Mouse (Mus musculus): ENCODE measurements around the gene Enox1.

Enox1 gene

GRCm38 (mm10) chr14:77621473-77622264 lies 465.1 kb downstream of the Enox1 start:
- DNase-seq (ENCODE audit: low spot score in 2 of 2), result no peak

- no peak for DNase-seq (ENCODE audit: low spot score in 2 of 2)
Observed at GRCm38 (mm10) chr14:77626557-77627507, 470.3 kb downstream of the Enox1 start.

- DNase-seq (ENCODE audit: low spot score in 2 of 2), result no peak
Observed at GRCm38 (mm10) chr14:77632466-77633171, 476.1 kb downstream of the Enox1 start.

- DNase-seq (ENCODE audit: low spot score in 2 of 2), result no peak
Observed at GRCm38 (mm10) chr14:77633172-77633542, 476.6 kb downstream of the Enox1 start.

GRCm38 (mm10) chr14:77636931-77637330 lies 480.4 kb downstream of the Enox1 start:
- DNase-seq (ENCODE audit: low spot score in 2 of 2), result no peak

- no peak for DNase-seq (ENCODE audit: low spot score in 2 of 2)
Observed at GRCm38 (mm10) chr14:77638148-77638547, 481.6 kb downstream of the Enox1 start.

- no peak for DNase-seq (ENCODE audit: low spot score in 2 of 2)
Observed at GRCm38 (mm10) chr14:77638616-77639015, 482.1 kb downstream of the Enox1 start.

GRCm38 (mm10) chr14:77639586-77639985 lies 483.0 kb downstream of the Enox1 start:
- no peak for DNase-seq (ENCODE audit: low spot score in 2 of 2)

GRCm38 (mm10) chr14:77642314-77642713 lies 485.8 kb downstream of the Enox1 start:
- DNase-seq (ENCODE audit: low spot score in 2 of 2), result no peak

- no peak for DNase-seq (ENCODE audit: low spot score in 2 of 2)
Observed at GRCm38 (mm10) chr14:77646196-77646595, 489.6 kb downstream of the Enox1 start.

GRCm38 (mm10) chr14:77647017-77647416 lies 490.5 kb downstream of the Enox1 start:
- DNase-seq (ENCODE audit: low spot score in 2 of 2), result no peak

GRCm38 (mm10) chr14:77648305-77648704 lies 491.7 kb downstream of the Enox1 start:
- no peak for DNase-seq (ENCODE audit: low spot score in 2 of 2)

- no peak for DNase-seq (ENCODE audit: low spot score in 2 of 2)
Observed at GRCm38 (mm10) chr14:77658739-77659138, 502.2 kb downstream of the Enox1 start.

- no peak for DNase-seq (ENCODE audit: low spot score in 2 of 2)
Observed at GRCm38 (mm10) chr14:77662273-77662672, 505.7 kb downstream of the Enox1 start.

- no peak for DNase-seq (ENCODE audit: low spot score in 2 of 2)
Observed at GRCm38 (mm10) chr14:77662994-77663393, 506.4 kb downstream of the Enox1 start.

GRCm38 (mm10) chr14:77668096-77668495 lies 511.5 kb downstream of the Enox1 start:
- no peak for DNase-seq (ENCODE audit: low spot score in 2 of 2)

GRCm38 (mm10) chr14:77669494-77669893 lies 512.9 kb downstream of the Enox1 start:
- DNase-seq (ENCODE audit: low spot score in 2 of 2), result no peak

- DNase-seq (ENCODE audit: low spot score in 2 of 2), result no peak
Observed at GRCm38 (mm10) chr14:77670945-77671344, 514.4 kb downstream of the Enox1 start.

GRCm38 (mm10) chr14:77671961-77672360 lies 515.4 kb downstream of the Enox1 start:
- DNase-seq (ENCODE audit: low spot score in 2 of 2), result no peak

- DNase-seq (ENCODE audit: low spot score in 2 of 2), result no peak
Observed at GRCm38 (mm10) chr14:77673138-77673537, 516.6 kb downstream of the Enox1 start.

GRCm38 (mm10) chr14:77677951-77678350 lies 521.4 kb downstream of the Enox1 start:
- DNase-seq (ENCODE audit: low spot score in 2 of 2), result no peak

GRCm38 (mm10) chr14:77679877-77680276 lies 523.3 kb downstream of the Enox1 start:
- DNase-seq (ENCODE audit: low spot score in 2 of 2), result no peak

Data from frontal cortex, postnatal 25 days (tissue).